30 mouse cellular contexts compared by ENCODE assay signal in genomic region chr3:139033179-139033578, GRCm38 (mm10). TPM values are rescaled to one million over a fixed set of nuclear protein-coding genes. Genes with fewer than 3 reads are reported as not detected.
A peak's percentile ranks its signal among the peaks of the same experiment; 100 is the strongest.
DNase-seq lines count a peak whose midpoint lies in the region; ATAC-seq and TF ChIP-seq lines count a peak whose summit lies in the region.
"Had no signal": no experiment of that assay in that cellular context is flagged by ENCODE, and none has a peak within 500 bp of the region (broad histone marks: within the 10 kb centered on the region; RNA-seq: fewer than 3 reads in every experiment).

No protein-coding gene starts in this region.

- H3K27me3 ChIP-seq in limb, embryonic 12.5 days, result no peaks in the 10 kb centered on the region
- H3K27me3 ChIP-seq in limb, embryonic 10.5 days (ENCODE audit: low read depth, poor library complexity, severe bottlenecking), result no peaks in the 10 kb centered on the region
- H3K27me3 ChIP-seq in stomach, postnatal 0 days (ENCODE audit: control insufficient read depth, insufficient read depth, low read length), result no peaks in the 10 kb centered on the region
- H3K27me3 ChIP-seq: embryonic facial prominence, embryonic 13.5 days; forebrain, embryonic 12.5 days; forebrain, embryonic 15.5 days; heart, embryonic 12.5 days; heart, embryonic 15.5 days; hindbrain, embryonic 13.5 days had no signal

- no peak for DNase-seq in limb, embryonic 10.5 days (ENCODE audit: low spot score)
- DNase-seq in R1 (ENCODE audit: low read depth, low spot score), result peak; percentile 58
- DNase-seq in large intestine, adult 2 months (ENCODE audit: low read depth, low spot score), result peak; percentile 16
- DNase-seq in stomach, postnatal 0 days (ENCODE audit: low spot score), result peak; percentile 20
- no peak for DNase-seq in layer of hippocampus, postnatal 25 days (ENCODE audit: extremely low spot score in 1 of 2, low spot score in 1 of 2)
- DNase-seq in lung, postnatal 4 days, result no peak
- no peak for DNase-seq in spleen, postnatal 4 days (ENCODE audit: low spot score in 2 of 2)
- DNase-seq: adrenal gland, adult 2 months; adrenal gland, postnatal 25 days; cerebellum, adult 11-12 months; cerebellum, adult 8-10 months; cerebellum, postnatal 10 days; cerebellum, postnatal 36 days; embryo, embryonic 11 days; gastrocnemius, postnatal 25 days; heart, adult 18-20 months; heart, postnatal 10 days; heart, postnatal 36 days had no signal

- TF ChIP-seq CTCF in stomach, postnatal 0 days (IDR thresholded peaks at IDR 0.05; ENCODE audit: low read depth), result no peak

- no peak for TF ChIP-seq EP300 in stomach, postnatal 0 days (optimal IDR thresholded peaks at IDR 0.05)

- H3K36me3 ChIP-seq in limb, embryonic 12.5 days, result peaks cover 4% of the 10 kb centered on the region; the same call in 1 of the 2 replicates
- H3K36me3 ChIP-seq in limb, embryonic 10.5 days, result no peaks in the 10 kb centered on the region
- H3K36me3 ChIP-seq in stomach, postnatal 0 days (ENCODE audit: control insufficient read depth, insufficient read depth, low read length), result no peaks in the 10 kb centered on the region
- H3K36me3 ChIP-seq: forebrain, embryonic 15.5 days had no signal

- H3K4me3 ChIP-seq in limb, embryonic 12.5 days (replicated peaks), result no peak overlapping the region
- H3K4me3 ChIP-seq in limb, embryonic 10.5 days, result no peak overlapping the region
- H3K4me3 ChIP-seq in stomach, postnatal 0 days (ENCODE audit: low read depth, low read length), result no peak overlapping the region
- H3K4me3 ChIP-seq: embryonic facial prominence, embryonic 10.5 days; embryonic facial prominence, embryonic 13.5 days; erythroblast, embryonic 14.5 days; forebrain, embryonic 12.5 days; forebrain, embryonic 15.5 days; heart, embryonic 12.5 days; heart, embryonic 15.5 days; hindbrain, embryonic 10.5 days; hindbrain, embryonic 13.5 days had no signal

- 66% methylated on average over 6 of the region's 6 CpGs for WGBS in limb, embryonic 12.5 days
- 82% methylated on average over 6 of the region's 6 CpGs for WGBS in limb, embryonic 10.5 days
- 61% methylated on average over 6 of the region's 6 CpGs for WGBS in large intestine, adult 2 months
- 76% methylated on average over 6 of the region's 6 CpGs for WGBS in stomach, postnatal 0 days

- no peak overlapping the region for H3K27ac ChIP-seq in limb, embryonic 12.5 days
- no peak overlapping the region for H3K27ac ChIP-seq in limb, embryonic 10.5 days
- H3K27ac ChIP-seq in stomach, postnatal 0 days (replicated peaks), result no peak overlapping the region
- H3K27ac ChIP-seq: embryonic facial prominence, embryonic 10.5 days; embryonic facial prominence, embryonic 13.5 days; forebrain, embryonic 12.5 days; forebrain, embryonic 15.5 days; heart, embryonic 15.5 days; hindbrain, embryonic 10.5 days; hindbrain, embryonic 13.5 days had no signal

- 0 out of 2 replicates have a peak, but pooled peaks cover 3% of the 10 kb centered on the region for H3K4me1 ChIP-seq in limb, embryonic 12.5 days (replicated peaks)
- H3K4me1 ChIP-seq in limb, embryonic 10.5 days, result no peaks in the 10 kb centered on the region
- H3K4me1 ChIP-seq in stomach, postnatal 0 days (replicated peaks; ENCODE audit: control insufficient read depth, insufficient read depth), result no peaks in the 10 kb centered on the region
- H3K4me1 ChIP-seq: embryonic facial prominence, embryonic 10.5 days; embryonic facial prominence, embryonic 13.5 days; forebrain, embryonic 12.5 days; heart, embryonic 12.5 days; heart, embryonic 15.5 days; hindbrain, embryonic 10.5 days; hindbrain, embryonic 13.5 days had no signal

- H3K9ac ChIP-seq in limb, embryonic 12.5 days (replicated peaks), result no peak overlapping the region
- H3K9ac ChIP-seq in stomach, postnatal 0 days (ENCODE audit: low read length), result no peak overlapping the region
- H3K9ac ChIP-seq: embryonic facial prominence, embryonic 13.5 days; forebrain, embryonic 12.5 days; forebrain, embryonic 15.5 days; heart, embryonic 12.5 days; heart, embryonic 15.5 days; hindbrain, embryonic 13.5 days had no signal

- H3K4me2 ChIP-seq in limb, embryonic 12.5 days, result no peak overlapping the region
- H3K4me2 ChIP-seq in stomach, postnatal 0 days (replicated peaks; ENCODE audit: low read depth), result no peak overlapping the region
- H3K4me2 ChIP-seq: embryonic facial prominence, embryonic 13.5 days; forebrain, embryonic 12.5 days; forebrain, embryonic 15.5 days; heart, embryonic 12.5 days; heart, embryonic 15.5 days; hindbrain, embryonic 13.5 days had no signal

- H3K9me3 ChIP-seq in limb, embryonic 12.5 days, result no peaks in the 10 kb centered on the region
- H3K9me3 ChIP-seq in limb, embryonic 10.5 days (replicated peaks), result no peaks in the 10 kb centered on the region
- H3K9me3 ChIP-seq in stomach, postnatal 0 days (ENCODE audit: control insufficient read depth, low read length), result no peaks in the 10 kb centered on the region
- H3K9me3 ChIP-seq: embryonic facial prominence, embryonic 10.5 days; embryonic facial prominence, embryonic 13.5 days; heart, embryonic 15.5 days; hindbrain, embryonic 10.5 days; hindbrain, embryonic 13.5 days had no signal

- peak; percentile 47; the same call in 1 of the 2 replicates for ATAC-seq in limb, embryonic 12.5 days (ENCODE audit: insufficient number of reproducible peaks, insufficient read depth, low FRiP score, low TSS enrichment, low read depth)
- peak; percentile 70 for ATAC-seq in stomach, postnatal 0 days (ENCODE audit: low FRiP score, low TSS enrichment)
- ATAC-seq: CD4-positive, CD25-positive, alpha-beta regulatory T cell, adult 4 months; forebrain, embryonic 15.5 days; hindbrain, embryonic 16.5 days had no signal

RNA-seq across cellular contexts. Expression of gene Rap1gds1, which starts 41.8 kb away (rescaled TPM):
- polyA plus RNA-seq in limb, embryonic 12.5 days (2016; fragmentation: Nextera tagmentation; extraction: Ambion mirVana), result 52.3 and 55.9 TPM in 2 replicates
- 52.8 and 54.4 TPM in 2 replicates for polyA plus RNA-seq in limb, embryonic 10.5 days (2016; fragmentation: Nextera tagmentation; extraction: Ambion mirVana)
- 18.2 and 20.0 TPM in 2 replicates for polyA plus RNA-seq in large intestine, adult 2 months (2012; rRNA removed)
- 22.5 and 24.1 TPM in 2 replicates for polyA plus RNA-seq in stomach, postnatal 0 days (2015; fragmentation: Nextera tagmentation; extraction: Ambion mirVana)
- total RNA-seq in layer of hippocampus, postnatal 25 days (2021), result 100 to 1,000 TPM; 219 to 233 TPM

Comparison
In these comparisons a context has a peak if more than half of its experiments do, and no peak if none do; other contexts are left out.
1. DNase-seq: peak in R1 (single experiment), large intestine, adult 2 months (single experiment) and stomach, postnatal 0 days (single experiment); none in limb, embryonic 10.5 days (single experiment), layer of hippocampus, postnatal 25 days (0 of 2), lung, postnatal 4 days (0 of 2) and spleen, postnatal 4 days (0 of 2).